Mouse (Mus musculus) bone marrow macrophage, adult 2 months (primary cell): ENCODE measurements around the gene 3110021N24Rik. TPM values are rescaled to one million over a fixed set of nuclear protein-coding genes. Genes with fewer than 3 reads are reported as not detected.

Source experiments
- H3K27ac ChIP-seq: 2 replicates; pipeline ENCODE4 v1.5.1; 2012; ENCODE audit warnings: low read depth, low read length; ENCODE audit not compliant: insufficient read depth
- H3K4me1 ChIP-seq: 2 replicates; pipeline ENCODE4 v1.6.1; 2012; ENCODE audit warnings: low read length; ENCODE audit not compliant: control insufficient read depth, insufficient read depth
- H3K4me3 ChIP-seq: 2 replicates; pipeline ENCODE4 v1.5.1; 2012; ENCODE audit warnings: mild to moderate bottlenecking, low read length, moderate library complexity; ENCODE audit not compliant: insufficient read depth
- CTCF ChIP-seq: IDR thresholded peaks from 2 replicates; pipeline ENCODE4 v1.5.1; 2012; ENCODE audit warnings: low read depth, mild to moderate bottlenecking, low read length, moderate library complexity
- POLR2A ChIP-seq: IDR thresholded peaks from 2 replicates; pipeline ENCODE4 v1.6.1; 2012; ENCODE audit warnings: mild to moderate bottlenecking, low read depth, low read length, borderline replicate concordance
- polyA plus RNA-seq: library from polyadenylated mRNA; stranded (reverse); fragments of >200 nt; gene quantifications from 2 replicates; pipeline ENCODE4 v1.2.4, GENCODE M21; 2012; ENCODE audit not compliant: missing spikeins, insufficient read depth, insufficient read length

3110021N24Rik gene
- polyA plus RNA-seq, 1 experiment, result not detected

GRCm38 (mm10) chr4:108746160-108746873, 26.9 kb downstream of the 3110021N24Rik start:
- no peak for TF ChIP-seq POLR2A
- no peak for TF ChIP-seq CTCF
- H3K27ac ChIP-seq, result no peak overlapping the region
- H3K4me3 ChIP-seq, result no peak overlapping the region
- no peaks in the 10 kb centered on the region for H3K4me1 ChIP-seq

- no peak overlapping the region for H3K27ac ChIP-seq
- H3K4me3 ChIP-seq, result no peak overlapping the region
- H3K4me1 ChIP-seq, result peaks cover 2% of the 10 kb centered on the region; the same call in 1 of the 2 replicates
- TF ChIP-seq CTCF, result no peak
- TF ChIP-seq POLR2A, result no peak
Measured at GRCm38 (mm10) chr4:108759583-108759982, 40.1 kb downstream of the 3110021N24Rik start.

GRCm38 (mm10) chr4:108768527-108768926, 49.1 kb downstream of the 3110021N24Rik start:
- H3K27ac ChIP-seq, result no peak overlapping the region
- TF ChIP-seq CTCF (no peak), POLR2A (no peak)
- no peak overlapping the region for H3K4me3 ChIP-seq
- H3K4me1 ChIP-seq, result peaks cover 6% of the 10 kb centered on the region; the same call in 1 of the 2 replicates

- H3K4me3 ChIP-seq, result peak overlapping the region; percentile 82
- no peak for TF ChIP-seq POLR2A
- TF ChIP-seq CTCF, result no peak
- H3K4me1 ChIP-seq, result peaks cover 12% of the 10 kb centered on the region
- H3K27ac ChIP-seq, result no peak overlapping the region
Measured at GRCm38 (mm10) chr4:108779763-108780056, 60.3 kb downstream of the 3110021N24Rik start.

- H3K27ac ChIP-seq, result no peak within 1 kb of the TSS
- H3K4me3 ChIP-seq, result peak within 1 kb of the TSS; percentile 82
- no peak for TF ChIP-seq POLR2A
- TF ChIP-seq CTCF, result no peak
Measured at GRCm38 (mm10) chr4:108780057-108780863, 60.8 kb downstream of the 3110021N24Rik start, which contains the start of gene Zfyve9. TSS of gene Zfyve9 (minus strand) at chr4:108780798.

GRCm38 (mm10) chr4:108780864-108781205, 61.4 kb downstream of the 3110021N24Rik start:
- TF ChIP-seq CTCF (no peak), POLR2A (no peak)
- Histone ChIP-seq H3K4me3 (0 out of 2 replicates have a peak overlapping the region, but pooled peaks have one; percentile 2), H3K27ac (no peak overlapping the region), H3K4me1 (peaks cover 12% of the 10 kb centered on the region)

More at GRCm38 (mm10) chr4:108780057-108780863, 60.8 kb downstream of the 3110021N24Rik start, which contains the start of gene Zfyve9:
- H3K4me1 ChIP-seq, result peaks cover 12% of the 10 kb centered on the region

GRCm38 (mm10) chr4:108781596-108781995, 62.1 kb downstream of the 3110021N24Rik start:
- no peak overlapping the region for H3K27ac ChIP-seq
- H3K4me1 ChIP-seq, result peaks cover 12% of the 10 kb centered on the region
- no peak overlapping the region for H3K4me3 ChIP-seq
- TF ChIP-seq CTCF (no peak), POLR2A (no peak)

- Histone ChIP-seq H3K27ac (no peak overlapping the region), H3K4me1 (peaks cover 12% of the 10 kb centered on the region), H3K4me3 (no peak overlapping the region)
- TF ChIP-seq POLR2A (no peak), CTCF (no peak)
Measured at GRCm38 (mm10) chr4:108782421-108783085, 63.1 kb downstream of the 3110021N24Rik start.

GRCm38 (mm10) chr4:108789258-108789936, 69.9 kb downstream of the 3110021N24Rik start:
- Histone ChIP-seq H3K4me3 (peak overlapping the region; percentile 21; the same call in 1 of the 2 replicates), H3K27ac (peak overlapping the region; percentile 47), H3K4me1 (peaks cover 18% of the 10 kb centered on the region)
- TF ChIP-seq CTCF, result no peak
- no peak for TF ChIP-seq POLR2A
